Comparison of ENCODE assay signal across 10 mouse cellular contexts in the genomic region with DNA sequence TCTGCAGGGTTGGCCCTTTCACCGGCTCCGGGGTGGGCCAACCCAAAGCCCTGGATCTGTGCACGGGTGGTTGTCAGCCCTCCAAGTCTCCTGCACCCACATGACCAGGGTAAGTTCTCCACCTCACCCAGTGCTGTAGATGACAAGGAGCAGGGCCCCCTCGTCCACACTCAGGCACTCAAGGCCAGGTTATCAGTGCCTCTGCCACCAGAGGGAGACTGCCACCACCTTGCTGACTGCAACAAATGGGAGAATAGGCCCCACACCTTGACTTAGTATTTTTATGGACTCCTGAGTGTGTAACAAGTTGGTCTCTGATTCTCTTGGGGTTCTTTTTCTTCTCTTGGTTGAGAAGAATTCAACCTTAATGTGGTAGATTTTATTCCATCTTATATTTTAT. TPM values are rescaled to one million over a fixed set of nuclear protein-coding genes. Genes with fewer than 3 reads are reported as not detected.
DNase-seq lines count a peak whose midpoint lies in the region; ATAC-seq lines count a peak whose summit lies in the region.
"Had no signal": no experiment of that assay in that cellular context is flagged by ENCODE, and none has a peak within 500 bp of the region (broad histone marks: within the 10 kb centered on the region; RNA-seq: fewer than 3 reads in every experiment).

No protein-coding gene starts in this region.

- no peaks in the 10 kb centered on the region for H3K9me3 ChIP-seq in hindbrain, embryonic 10.5 days
- H3K9me3 ChIP-seq: lung, embryonic 15.5 days had no signal

- no peaks in the 10 kb centered on the region for H3K27me3 ChIP-seq in hindbrain, embryonic 10.5 days (ENCODE audit: insufficient read depth, poor library complexity, severe bottlenecking)
- H3K27me3 ChIP-seq: lung, embryonic 15.5 days had no signal

- H3K4me1 ChIP-seq in hindbrain, embryonic 10.5 days (replicated peaks): peaks cover 12% of the 10 kb centered on the region

- no peak overlapping the region for H3K4me3 ChIP-seq in hindbrain, embryonic 10.5 days
- H3K4me3 ChIP-seq: lung, embryonic 15.5 days had no signal

- H3K36me3 ChIP-seq in hindbrain, embryonic 10.5 days: no peaks in the 10 kb centered on the region
- H3K36me3 ChIP-seq: lung, embryonic 15.5 days had no signal

- H3K27ac ChIP-seq in hindbrain, embryonic 10.5 days: no peak overlapping the region
- H3K27ac ChIP-seq: hindbrain, embryonic 14.5 days; lung, embryonic 15.5 days had no signal

- ATAC-seq in activated CD4-positive, CD25-positive, alpha-beta regulatory T cell, adult 4 months: no peak

- peak; percentile 76 for DNase-seq in heart, adult 11 months
- DNase-seq in heart, postnatal 4 days: no peak
- DNase-seq in A20 (ENCODE audit: low read depth, low spot score) (peak; percentile 44), ZHBTc4 (ENCODE audit: low read depth, low spot score) (peak; percentile 81)
- peak; percentile 29 for DNase-seq in lung, postnatal 14 days
- no peak for DNase-seq in hindbrain, embryonic 10.5 days (ENCODE audit: low spot score)
- DNase-seq in urinary bladder, postnatal 36 days (ENCODE audit: low spot score in 2 of 2): no peak

- WGBS in hindbrain, embryonic 10.5 days: 58% methylated on average over 4 of the region's 4 CpGs

RNA-seq across cellular contexts. Expression of a gene that starts 2.4 kb away (rescaled TPM):
- under 1 TPM; 0.26 to 0.38 TPM for total RNA-seq in heart, postnatal 4 days (2021)
- 0.84 and 0.95 TPM in 2 replicates for polyA plus RNA-seq in hindbrain, embryonic 10.5 days (2016; fragmentation: Nextera tagmentation; extraction: Ambion mirVana)
- polyA plus RNA-seq in activated CD4-positive, CD25-positive, alpha-beta regulatory T cell, adult 4 months (2017; shearing (Covaris generic)): under 1 TPM in 1 of 2 experiments, not detected in 1; 0.46 TPM

RNA-seq across cellular contexts. Expression of a gene that starts 13.5 kb away (rescaled TPM):
- total RNA-seq in heart, postnatal 4 days (2021): 10 to 100 TPM; 68.0 to 68.2 TPM
- polyA plus RNA-seq in hindbrain, embryonic 10.5 days (2016; fragmentation: Nextera tagmentation; extraction: Ambion mirVana): 68.6 and 72.7 TPM in 2 replicates
- polyA plus RNA-seq in activated CD4-positive, CD25-positive, alpha-beta regulatory T cell, adult 4 months (2017; shearing (Covaris generic)): 10 to 100 TPM; 15.6 to 15.9 TPM

Comparison
In these comparisons a context has a peak if more than half of its experiments do, and no peak if none do; other contexts are left out.
1. DNase-seq: peak in heart, adult 11 months (single experiment), A20 (single experiment), ZHBTc4 (single experiment) and lung, postnatal 14 days (single experiment); none in heart, postnatal 4 days (single experiment), hindbrain, embryonic 10.5 days (single experiment) and urinary bladder, postnatal 36 days (0 of 2).